Mouse (Mus musculus) ES-Bruce4 (cell line): ENCODE measurements around the gene Taf1. TPM values are rescaled to one million over a fixed set of nuclear protein-coding genes. Genes with fewer than 3 reads are reported as not detected.
A peak's percentile ranks its signal among the peaks of the same experiment; 100 is the strongest.
"Not testable (repeated sequence)": the region's sequence is repeated elsewhere in the genome, so short reads cannot be mapped to it uniquely, and the experiment has no call there.

Experiments used
- H3K27ac ChIP-seq: 2 replicates; pipeline ENCODE4 v1.5.1; 2012; ENCODE audit warnings: low read length, inconsistent platforms; ENCODE audit not compliant: insufficient read depth
- H3K27me3 ChIP-seq: 2 replicates; pipeline ENCODE4 v1.6.1; 2012; ENCODE audit warnings: mild to moderate bottlenecking, low read length, inconsistent platforms; ENCODE audit not compliant: control insufficient read depth, poor library complexity, insufficient read depth, severe bottlenecking
- H3K36me3 ChIP-seq: 2 replicates; pipeline ENCODE4 v1.6.1; 2012; ENCODE audit warnings: inconsistent platforms, mild to moderate bottlenecking, low read length, moderate library complexity; ENCODE audit not compliant: control insufficient read depth, poor library complexity, insufficient read depth, severe bottlenecking
- H3K4me1 ChIP-seq: one replicate; pipeline ENCODE4 v1.8.1; 2011; ENCODE audit warnings: low read length; ENCODE audit not compliant: control insufficient read depth, insufficient read depth
- H3K4me3 ChIP-seq: 2 replicates; pipeline ENCODE4 v1.5.1; 2011; ENCODE audit warnings: low read depth, mild to moderate bottlenecking, low read length
- H3K9ac ChIP-seq: 2 replicates; pipeline ENCODE4 v1.6.1; 2012; ENCODE audit warnings: low read depth, mild to moderate bottlenecking, inconsistent platforms; ENCODE audit not compliant: poor library complexity, severe bottlenecking
- H3K9me3 ChIP-seq: replicated peaks from 2 replicates; pipeline ENCODE4 v1.6.1; 2012; ENCODE audit warnings: mild to moderate bottlenecking, low read length, inconsistent platforms; ENCODE audit not compliant: control insufficient read depth, poor library complexity, insufficient read depth, severe bottlenecking
- CTCF ChIP-seq: IDR thresholded peaks from one replicate; pipeline ENCODE4 v1.8.1; 2011; ENCODE audit warnings: low read depth, low read length
- EP300 ChIP-seq: IDR thresholded peaks from 2 replicates; pipeline ENCODE4 v1.6.1; 2011; ENCODE audit warnings: low read depth, low read length; ENCODE audit not compliant: insufficient read depth
- POLR2A ChIP-seq: IDR thresholded peaks from one replicate; pipeline ENCODE4 v1.8.1; 2011; ENCODE audit warnings: low read length; ENCODE audit not compliant: insufficient read depth
- polyA plus RNA-seq: library from polyadenylated mRNA; stranded (reverse); fragments of >200 nt; gene quantifications from 2 replicates; pipeline ENCODE4 v1.2.4, GENCODE M21; 2011; ENCODE audit warnings: low read depth; ENCODE audit not compliant: missing spikeins, insufficient read depth, insufficient read length

The Taf1 gene
- polyA plus RNA-seq: 42.4 and 49.5 TPM in 2 replicates

GRCm38 (mm10) chrX:101532347-101533221, at the start of gene Taf1:
Gene Taf1, plus strand, starts transcription at chrX:101532734.
- Histone ChIP-seq H3K9ac (peak within 1 kb of the TSS; percentile 89), H3K4me3 (peak within 1 kb of the TSS; percentile 100), H3K9me3 (no peaks in the 10 kb centered on the region), H3K36me3 (peaks cover 6% of the 10 kb centered on the region), H3K27me3 (no peaks in the 10 kb centered on the region), H3K4me1 (no peaks in the 10 kb centered on the region), H3K27ac (peak within 1 kb of the TSS; percentile 25; the same call in 1 of the 2 replicates)
- TF ChIP-seq CTCF (no peak), POLR2A (peak; percentile 39), EP300 (no peak)

GRCm38 (mm10) chrX:101486487-101487152, 45.9 kb upstream of the Taf1 start:
- not testable (repeated sequence) for H3K36me3 ChIP-seq, H3K27me3 ChIP-seq, H3K9ac ChIP-seq, H3K4me3 ChIP-seq, H3K9me3 ChIP-seq, H3K27ac ChIP-seq, H3K4me1 ChIP-seq
- TF ChIP-seq CTCF: peak; percentile 87

GRCm38 (mm10) chrX:101504636-101505035, 27.9 kb upstream of the Taf1 start:
- Histone ChIP-seq H3K27me3 (no peaks in the 10 kb centered on the region), H3K9ac (no peak overlapping the region), H3K9me3 (no peaks in the 10 kb centered on the region), H3K4me1 (peaks cover 1% of the 10 kb centered on the region), H3K4me3 (no peak overlapping the region), H3K27ac (no peak overlapping the region), H3K36me3 (no peaks in the 10 kb centered on the region)
- TF ChIP-seq CTCF: peak; percentile 50
- TF ChIP-seq POLR2A: no peak

GRCm38 (mm10) chrX:101515710-101516109, 16.8 kb upstream of the Taf1 start:
- H3K9ac ChIP-seq: no peak overlapping the region
- H3K36me3 ChIP-seq: no peaks in the 10 kb centered on the region
- no peaks in the 10 kb centered on the region for H3K9me3 ChIP-seq
- H3K27ac ChIP-seq: no peak overlapping the region
- H3K4me1 ChIP-seq: peaks cover 3% of the 10 kb centered on the region
- no peaks in the 10 kb centered on the region for H3K27me3 ChIP-seq
- TF ChIP-seq EP300 (no peak), CTCF (no peak), POLR2A (no peak)
- no peak overlapping the region for H3K4me3 ChIP-seq

GRCm38 (mm10) chrX:101518006-101518405, 14.5 kb upstream of the Taf1 start:
- Histone ChIP-seq H3K36me3 (no peaks in the 10 kb centered on the region; the same call in 1 of the 2 replicates), H3K4me3 (no peak overlapping the region), H3K4me1 (peaks cover 3% of the 10 kb centered on the region), H3K9me3 (no peaks in the 10 kb centered on the region), H3K9ac (no peak overlapping the region), H3K27ac (no peak overlapping the region), H3K27me3 (no peaks in the 10 kb centered on the region)
- TF ChIP-seq EP300 (no peak), POLR2A (no peak), CTCF (no peak)

GRCm38 (mm10) chrX:101522027-101522426, 10.5 kb upstream of the Taf1 start:
- Histone ChIP-seq H3K4me1 (peaks cover 3% of the 10 kb centered on the region), H3K36me3 (no peaks in the 10 kb centered on the region; the same call in 1 of the 2 replicates), H3K9me3 (no peaks in the 10 kb centered on the region), H3K9ac (peak overlapping the region; percentile 100), H3K4me3 (peak overlapping the region; percentile 100), H3K27ac (peak overlapping the region; percentile 96), H3K27me3 (no peaks in the 10 kb centered on the region)
- no peak for TF ChIP-seq CTCF
- peak; percentile 25 for TF ChIP-seq POLR2A
